Mouse (Mus musculus) skeletal muscle tissue, postnatal 0 days (tissue): ENCODE data around the gene Olfr495. TPM values are rescaled to one million over a fixed set of nuclear protein-coding genes. Genes with fewer than 3 reads are reported as not detected.

Experiments
- polyA plus RNA-seq: library from polyadenylated mRNA; unstranded; fragments of >200 nt; fragmentation: Nextera tagmentation; extraction: Ambion mirVana; gene quantifications from 2 replicates; pipeline ENCODE4 v1.2.1, GENCODE M21; 2015

Olfr495 gene
- not detected in 2 replicates for polyA plus RNA-seq

GRCm38 (mm10) chr7:108392867-108393266, at the start of gene Olfr495:
Olfr495 (plus strand) TSS chr7:108393167.

GRCm38 (mm10) chr7:108346879-108347278, 46.1 kb upstream of the Olfr495 start, which contains the start of gene Olfr493:
Olfr493 (minus strand) TSS chr7:108346979.

GRCm38 (mm10) chr7:108365035-108365434, 27.9 kb upstream of the Olfr495 start, which contains the start of gene Olfr494:
Olfr494 (plus strand) TSS chr7:108365335.

GRCm38 (mm10) chr7:108420121-108420520, 27.2 kb downstream of the Olfr495 start, which contains the start of gene Olfr497:
Olfr497 (plus strand) TSS chr7:108420421.

Other genes with a start within 250 kb of the Olfr495 start
- not detected in 2 replicates for gene Olfr485, start 233.3 kb upstream of the Olfr495 start, polyA plus RNA-seq
- not detected in 2 replicates for gene Olfr486, start 220.4 kb upstream of the Olfr495 start, polyA plus RNA-seq
- not detected in 2 replicates for gene Olfr487, start 178.5 kb upstream of the Olfr495 start, polyA plus RNA-seq
- not detected in 2 replicates for gene Olfr488, start 134.8 kb upstream of the Olfr495 start, polyA plus RNA-seq
- not detected in 2 replicates for gene Olfr490, start 104.2 kb upstream of the Olfr495 start, polyA plus RNA-seq
- gene Olfr491, start 79.7 kb upstream of the Olfr495 start, polyA plus RNA-seq, result not detected in 2 replicates
- gene Olfr492, start 69.5 kb upstream of the Olfr495 start, polyA plus RNA-seq, result not detected in 2 replicates
- gene Olfr493, start 46.2 kb upstream of the Olfr495 start, polyA plus RNA-seq, result not detected in 2 replicates
- not detected in 2 replicates for gene Olfr494, start 27.8 kb upstream of the Olfr495 start, polyA plus RNA-seq
- not detected in 2 replicates for gene Olfr497, start 27.3 kb downstream of the Olfr495 start, polyA plus RNA-seq
- not detected in 2 replicates for gene Olfr498, start 72.2 kb downstream of the Olfr495 start, polyA plus RNA-seq
- not detected in 2 replicates for gene Olfr502, start 131.9 kb downstream of the Olfr495 start, polyA plus RNA-seq
- gene Olfr503, start 151.4 kb downstream of the Olfr495 start, polyA plus RNA-seq, result not detected in 2 replicates
- not detected in 2 replicates for gene Olfr504, start 172.6 kb downstream of the Olfr495 start, polyA plus RNA-seq
- gene Olfr506, start 217.6 kb downstream of the Olfr495 start, polyA plus RNA-seq, result not detected in 2 replicates
- not detected in 2 replicates for gene Olfr507, start 228.6 kb downstream of the Olfr495 start, polyA plus RNA-seq
- not detected in 2 replicates for gene Olfr508, start 236.8 kb downstream of the Olfr495 start, polyA plus RNA-seq